Mouse (Mus musculus) granulocyte monocyte progenitor cell, adult 5-6 weeks (primary cell): Measurements from ENCODE around the gene Tmem108. TPM values are rescaled to one million over a fixed set of nuclear protein-coding genes. Genes with fewer than 3 reads are reported as not detected.

ENCODE experiments used
- ATAC-seq: replicated peaks from 2 replicates; pipeline ENCODE4 v1.8.0; 2016; ENCODE audit warnings: mild to moderate bottlenecking, moderate TSS enrichment, inconsistent platforms; ENCODE audit not compliant: poor library complexity, severe bottlenecking
- total RNA-seq, 2 experiments: library from RNA; stranded (forward) in 1 of 2; stranded (reverse) in 1 of 2; fragments of 200-712, 200-1000 nt in 1 of 2; fragments of >200 nt in 1 of 2; fragmentation: Nextera tagmentation in 1 of 2; gene quantifications; 2 replicates each; pipeline ENCODE4 v1.2.3; 2014 to 2017

The Tmem108 gene
- total RNA-seq, 2 experiments from 2014 or later: 0.15 to 0.77 TPM

- peak; percentile 82 for ATAC-seq
Measured at GRCm38 (mm10) chr9:103725497-103725896, 36.1 kb downstream of the Tmem108 start.

- no peak for ATAC-seq
Measured at GRCm38 (mm10) chr9:103721486-103721885, 40.2 kb downstream of the Tmem108 start.

- no peak for ATAC-seq
Measured at GRCm38 (mm10) chr9:103721081-103721480, 40.6 kb downstream of the Tmem108 start.

- no peak for ATAC-seq
Measured at GRCm38 (mm10) chr9:103720021-103720420, 41.6 kb downstream of the Tmem108 start.

GRCm38 (mm10) chr9:103716002-103716401 lies 45.6 kb downstream of the Tmem108 start:
- ATAC-seq: peak; percentile 77

GRCm38 (mm10) chr9:103715352-103715751 lies 46.3 kb downstream of the Tmem108 start:
- ATAC-seq: no peak

GRCm38 (mm10) chr9:103713230-103713629 lies 48.4 kb downstream of the Tmem108 start:
- no peak for ATAC-seq

- ATAC-seq: no peak
Measured at GRCm38 (mm10) chr9:103712711-103713110, 48.9 kb downstream of the Tmem108 start.

GRCm38 (mm10) chr9:103709694-103710093 lies 51.9 kb downstream of the Tmem108 start:
- ATAC-seq: no peak

GRCm38 (mm10) chr9:103708514-103709173 lies 53.0 kb downstream of the Tmem108 start:
- peak; percentile 98 for ATAC-seq

GRCm38 (mm10) chr9:103707857-103708256 lies 53.8 kb downstream of the Tmem108 start:
- no peak for ATAC-seq

GRCm38 (mm10) chr9:103707000-103707790 lies 54.4 kb downstream of the Tmem108 start:
- no peak for ATAC-seq

GRCm38 (mm10) chr9:103705717-103706116 lies 55.9 kb downstream of the Tmem108 start:
- ATAC-seq: no peak

GRCm38 (mm10) chr9:103703014-103703413 lies 58.6 kb downstream of the Tmem108 start:
- no peak for ATAC-seq

- ATAC-seq: peak; percentile 43; the same call in 1 of the 2 replicates
Measured at GRCm38 (mm10) chr9:103702452-103702851, 59.2 kb downstream of the Tmem108 start.

- ATAC-seq: no peak
Measured at GRCm38 (mm10) chr9:103701448-103701847, 60.2 kb downstream of the Tmem108 start.

GRCm38 (mm10) chr9:103700240-103700639 lies 61.4 kb downstream of the Tmem108 start:
- no peak for ATAC-seq

- ATAC-seq: no peak
Measured at GRCm38 (mm10) chr9:103696967-103697366, 64.7 kb downstream of the Tmem108 start.

- ATAC-seq: no peak
Measured at GRCm38 (mm10) chr9:103693826-103694225, 67.8 kb downstream of the Tmem108 start.

- ATAC-seq: no peak
Measured at GRCm38 (mm10) chr9:103692699-103693098, 68.9 kb downstream of the Tmem108 start.

GRCm38 (mm10) chr9:103691847-103692246 lies 69.8 kb downstream of the Tmem108 start:
- ATAC-seq: no peak

- ATAC-seq: no peak
Measured at GRCm38 (mm10) chr9:103690446-103690845, 71.2 kb downstream of the Tmem108 start.
